Mouse (Mus musculus) heart, adult 2 months (tissue): ENCODE data around the gene Emp2. TPM values are rescaled to one million over a fixed set of nuclear protein-coding genes. Genes with fewer than 3 reads are reported as not detected.

ENCODE experiments used
- DNase-seq, 2 experiments: peaks; one replicate each; pipeline ENCODE4 v3.0.0; 2021
- H3K27ac ChIP-seq: fragments of 200-600 bp; 2 replicates; pipeline ENCODE4 v1.8.1; 2022
- H3K27me3 ChIP-seq: fragments of 200-500 bp; 2 replicates; pipeline ENCODE4 v1.6.1; 2012; ENCODE audit warnings: mild to moderate bottlenecking, low read length, inconsistent platforms, mixed read lengths; ENCODE audit not compliant: control insufficient read depth, insufficient read depth
- H3K36me3 ChIP-seq: fragments of 200-500 bp; 2 replicates; pipeline ENCODE4 v1.6.1; 2012; ENCODE audit warnings: low read length, inconsistent platforms; ENCODE audit not compliant: control insufficient read depth, insufficient read depth
- H3K4me1 ChIP-seq: fragments of 200-500 bp; 2 replicates; pipeline ENCODE4 v1.6.1; 2011; ENCODE audit warnings: low read length; ENCODE audit not compliant: control insufficient read depth, insufficient read depth
- H3K4me3 ChIP-seq: fragments of 200-600 bp; 2 replicates; pipeline ENCODE4 v1.8.1; 2022
- H3K79me2 ChIP-seq: fragments of 200-500 bp; replicated peaks from 2 replicates; pipeline ENCODE4 v1.6.1; 2012; ENCODE audit warnings: mild to moderate bottlenecking, inconsistent platforms, low read length, moderate library complexity, mixed read lengths; ENCODE audit not compliant: control insufficient read depth, insufficient read depth
- H3K9ac ChIP-seq: fragments of 200-500 bp; 2 replicates; pipeline ENCODE4 v1.6.1; 2012; ENCODE audit warnings: low read depth, mild to moderate bottlenecking, control low read depth, inconsistent platforms, low read length, mixed read lengths
- CTCF ChIP-seq: fragments of 200-600 bp; IDR thresholded peaks from 2 replicates; pipeline ENCODE4 v1.8.1; 2022; ENCODE audit warnings: antibody characterized with exemption, mild to moderate bottlenecking, moderate library complexity
- EP300 ChIP-seq: fragments of 200-500 bp; IDR thresholded peaks from 2 replicates; pipeline ENCODE4 v1.6.1; 2011; ENCODE audit warnings: low read depth, low read length, control low read depth; ENCODE audit not compliant: insufficient read depth
- POLR2A ChIP-seq: fragments of 200-500 bp; IDR thresholded peaks from 2 replicates; pipeline ENCODE4 v1.6.1; 2011; ENCODE audit warnings: mild to moderate bottlenecking, low read depth, low read length, control low read depth; ENCODE audit not compliant: insufficient read depth
- WGBS: fragments of 180-500 bp; shearing (Covaris S2); methylation state at CpG from one replicate; pipeline ENCODE4 v1.1.7; 2018; 5-methylcytosine and 5-hydroxymethylcytosine counted together
- intact Hi-C: fragments of 180-260 bp; cut with DNase I; formaldehyde crosslinking; loops from one replicate; pipeline ENCODE4 v1.15.1; 2025
- polyA plus RNA-seq: library from polyadenylated mRNA; depleted of rRNA; stranded (reverse); fragments of >200 nt; gene quantifications from 2 replicates; pipeline ENCODE4 v1.2.3, GENCODE M21; 2012
- total RNA-seq, 2 experiments: library from RNA; stranded (reverse); gene quantifications; 2 replicates each; pipeline ENCODE4 v1.2.3; 2021

Gene Emp2
- total and polyA plus RNA-seq, 3 experiments, result 33.6 to 49.9 (median 34.1) TPM

GRCm38 (mm10) chr16:10300231-10301186, 13.3 kb downstream of the Emp2 start:
- Histone ChIP-seq H3K27ac (no peak overlapping the region), H3K4me3 (no peak overlapping the region), H3K27me3 (no peaks in the 10 kb centered on the region), H3K9ac (no peak overlapping the region), H3K79me2 (peaks cover 5% of the 10 kb centered on the region; the same call in 1 of the 2 replicates), H3K36me3 (no peaks in the 10 kb centered on the region; the same call in 1 of the 2 replicates), H3K4me1 (peaks cover 23% of the 10 kb centered on the region)
- TF ChIP-seq POLR2A (no peak), EP300 (no peak), CTCF (no peak)
- intact Hi-C loops, result no loop called here
- WGBS, result 64% methylated on average over 3 of the region's 3 CpGs
- DNase-seq, result no peak

GRCm38 (mm10) chr16:10299637-10300036, 14.1 kb downstream of the Emp2 start:
- TF ChIP-seq EP300, result no peak
- TF ChIP-seq POLR2A, result no peak
- TF ChIP-seq CTCF, result no peak
- no peak for DNase-seq
- H3K4me1 ChIP-seq, result peaks cover 21% of the 10 kb centered on the region
- no peaks in the 10 kb centered on the region for H3K27me3 ChIP-seq
- intact Hi-C loops, result no loop called here
- 0 out of 2 replicates have a peak, but pooled peaks cover 2% of the 10 kb centered on the region for H3K79me2 ChIP-seq
- 50% methylated on average over 8 of the region's 8 CpGs for WGBS
- H3K36me3 ChIP-seq, result no peaks in the 10 kb centered on the region; the same call in 1 of the 2 replicates
- H3K9ac ChIP-seq, result no peak overlapping the region
- no peak overlapping the region for H3K27ac ChIP-seq
- H3K4me3 ChIP-seq, result no peak overlapping the region

- Histone ChIP-seq H3K4me1 (peaks cover 20% of the 10 kb centered on the region), H3K27me3 (no peaks in the 10 kb centered on the region), H3K9ac (no peak overlapping the region), H3K4me3 (no peak overlapping the region), H3K79me2 (0 out of 2 replicates have a peak, but pooled peaks cover 2% of the 10 kb centered on the region), H3K27ac (no peak overlapping the region; the same call in 1 of the 2 replicates), H3K36me3 (no peaks in the 10 kb centered on the region; the same call in 1 of the 2 replicates)
- intact Hi-C loops, result no loop called here
- TF ChIP-seq EP300, result no peak
- TF ChIP-seq POLR2A, result no peak
- TF ChIP-seq CTCF, result no peak
- 47% methylated on average over 10 of the region's 10 CpGs for whole genome bisulfite sequencing
- DNase-seq, result peak; percentile 46 to 47
These were observed 15.8 kb downstream of the Emp2 start for GRCm38 (mm10) chr16:10297696-10298644.

GRCm38 (mm10) chr16:10288115-10288514, 25.7 kb downstream of the Emp2 start:
- H3K4me1 ChIP-seq, result peaks cover 2% of the 10 kb centered on the region
- no peak overlapping the region for H3K4me3 ChIP-seq
- H3K27me3 ChIP-seq, result no peaks in the 10 kb centered on the region
- TF ChIP-seq EP300, result no peak
- no peak for TF ChIP-seq CTCF
- no peak for TF ChIP-seq POLR2A
- no peak for DNase-seq
- intact Hi-C loops, result no loop called here
- no peak overlapping the region for H3K27ac ChIP-seq
- no peaks in the 10 kb centered on the region for H3K79me2 ChIP-seq
- 85% methylated on average over 6 of the region's 6 CpGs for WGBS
- H3K9ac ChIP-seq, result no peak overlapping the region
- H3K36me3 ChIP-seq, result no peaks in the 10 kb centered on the region

GRCm38 (mm10) chr16:10286513-10287268, 27.1 kb downstream of the Emp2 start:
- H3K9ac ChIP-seq, result no peak overlapping the region
- WGBS, result 42% methylated on average over 9 of the region's 9 CpGs
- intact Hi-C loops, result no loop called here
- H3K27me3 ChIP-seq, result no peaks in the 10 kb centered on the region
- H3K27ac ChIP-seq, result peak overlapping the region; percentile 7
- H3K36me3 ChIP-seq, result no peaks in the 10 kb centered on the region
- TF ChIP-seq CTCF (no peak), EP300 (no peak), POLR2A (no peak)
- DNase-seq, result no peak
- H3K79me2 ChIP-seq, result no peaks in the 10 kb centered on the region
- no peak overlapping the region for H3K4me3 ChIP-seq
- H3K4me1 ChIP-seq, result peaks cover 2% of the 10 kb centered on the region
